Mouse (Mus musculus): ENCODE results near the gene Dgkb.

Dgkb gene

GRCm38 (mm10) chr12:38596416-38597062, 779.0 kb downstream of the Dgkb start:
- DNase-seq (ENCODE audit: low spot score): no peak

- DNase-seq (ENCODE audit: low spot score): no peak
Observed at GRCm38 (mm10) chr12:38598096-38598495, 780.6 kb downstream of the Dgkb start.

- DNase-seq (ENCODE audit: low spot score): no peak
Observed at GRCm38 (mm10) chr12:38600165-38600845, 782.8 kb downstream of the Dgkb start.

- DNase-seq (ENCODE audit: low spot score): no peak
Observed at GRCm38 (mm10) chr12:38608104-38608503, 790.6 kb downstream of the Dgkb start.

- DNase-seq (ENCODE audit: low spot score): no peak
Observed at GRCm38 (mm10) chr12:38668265-38668664, 850.7 kb downstream of the Dgkb start.
